Mouse (Mus musculus) lung, postnatal 0 days (tissue): ENCODE results near the gene Tjp2.

Source experiments
- CTCF ChIP-seq: IDR thresholded peaks from 2 replicates; pipeline ENCODE4 v1.5.1; 2016; ENCODE audit warnings: antibody characterized with exemption, mild to moderate bottlenecking
- EP300 ChIP-seq: IDR thresholded peaks from 2 replicates; pipeline ENCODE4 v1.6.1; 2016; ENCODE audit warnings: antibody characterized with exemption, mild to moderate bottlenecking, control low read depth

DNA sequence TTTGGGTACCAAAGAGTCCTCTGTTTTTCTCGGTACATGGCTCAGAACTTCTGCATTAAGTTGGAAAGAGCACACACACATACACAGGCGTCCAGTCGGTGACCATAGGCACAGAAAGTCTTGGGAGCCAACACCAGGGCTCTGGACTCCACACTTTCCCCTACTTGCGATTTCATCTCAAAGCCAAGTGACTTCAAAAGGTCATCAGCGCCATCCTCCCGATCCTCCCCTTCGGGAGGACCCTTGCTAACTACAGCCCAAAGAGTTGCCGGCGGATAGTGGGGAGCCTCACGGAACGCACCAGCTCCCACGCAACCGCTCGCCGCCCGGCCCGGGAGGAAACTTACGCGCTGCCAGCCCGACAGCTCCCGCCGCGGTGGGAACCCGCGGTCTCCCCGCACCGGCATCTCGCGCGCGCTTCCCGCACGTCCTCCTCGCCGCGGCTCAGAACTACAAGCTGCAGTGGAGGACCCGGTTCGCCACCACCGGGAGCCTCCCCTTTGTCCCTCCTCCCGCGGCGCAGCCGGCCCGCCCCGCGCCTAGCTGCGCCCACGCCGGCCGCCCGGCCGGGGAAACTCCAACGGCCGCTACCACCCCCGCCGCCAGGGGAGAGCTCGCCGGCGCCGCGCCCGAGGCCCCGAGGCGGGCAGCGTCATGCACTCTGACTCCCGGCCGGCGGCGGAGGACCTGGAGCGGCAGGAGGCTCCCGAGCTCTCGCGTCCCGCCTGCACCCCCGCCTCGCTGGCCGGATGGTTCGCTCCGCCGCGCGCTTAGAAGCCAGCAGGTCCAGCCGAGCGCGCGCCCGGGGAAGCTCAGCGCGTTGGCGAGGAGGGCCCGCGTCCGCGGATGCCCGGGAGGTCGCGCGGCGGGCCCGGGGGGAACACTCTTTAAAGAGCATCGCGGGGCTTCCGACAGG is 51.0 kb downstream of the Tjp2 start:
- TF ChIP-seq CTCF (peak; percentile 45), EP300 (no peak)
